Mouse (Mus musculus) retina, adult 2 months (tissue): ENCODE data around the gene Nat8f7.
"Not testable (repeated sequence)": the region's sequence is repeated elsewhere in the genome, so short reads cannot be mapped to it uniquely, and the experiment has no call there.

Experiments used
- DNase-seq: peaks from one replicate; pipeline ENCODE4 v3.0.0-alpha.2; 2012; ENCODE audit warnings: low read depth, low spot score

Nat8f7 gene

GRCm38 (mm10) chr6:85713105-85713504, at the start of gene Nat8f7:
Gene Nat8f7, minus strand, starts transcription at chr6:85713205.
- not testable (repeated sequence) for DNase-seq

GRCm38 (mm10) chr6:85762678-85763077, 49.7 kb upstream of the Nat8f7 start:
- not testable (repeated sequence) for DNase-seq

GRCm38 (mm10) chr6:85755705-85756249, 42.8 kb upstream of the Nat8f7 start:
- DNase-seq: not testable (repeated sequence)

- not testable (repeated sequence) for DNase-seq
Observed at GRCm38 (mm10) chr6:85709607-85710006, 3.4 kb downstream of the Nat8f7 start.

- peak; percentile 3 for DNase-seq
Observed at GRCm38 (mm10) chr6:85709206-85709605, 3.8 kb downstream of the Nat8f7 start.

- not testable (repeated sequence) for DNase-seq
Observed at GRCm38 (mm10) chr6:85701943-85702342, 11.1 kb downstream of the Nat8f7 start.
